Mouse (Mus musculus) layer of hippocampus, postnatal 25 days (tissue): ENCODE measurements around the gene Dsp. TPM values are rescaled to one million over a fixed set of nuclear protein-coding genes. Genes with fewer than 3 reads are reported as not detected.
A peak's percentile ranks its signal among the peaks of the same experiment; 100 is the strongest.

Experiments
- DNase-seq, 2 experiments: peaks; one replicate each; pipeline ENCODE4 v3.0.0; 2022; ENCODE audit warnings: mixed read lengths in 2 of 2, low spot score in 1 of 2; ENCODE audit errors: extremely low spot score in 1 of 2
- total RNA-seq, 2 experiments: library from RNA; stranded (reverse); gene quantifications; 2 replicates each; pipeline ENCODE4 v1.2.3; 2021

Dsp gene
- total RNA-seq, 2 experiments from 2014 or later: 11.5 to 14.2 TPM

DNA sequence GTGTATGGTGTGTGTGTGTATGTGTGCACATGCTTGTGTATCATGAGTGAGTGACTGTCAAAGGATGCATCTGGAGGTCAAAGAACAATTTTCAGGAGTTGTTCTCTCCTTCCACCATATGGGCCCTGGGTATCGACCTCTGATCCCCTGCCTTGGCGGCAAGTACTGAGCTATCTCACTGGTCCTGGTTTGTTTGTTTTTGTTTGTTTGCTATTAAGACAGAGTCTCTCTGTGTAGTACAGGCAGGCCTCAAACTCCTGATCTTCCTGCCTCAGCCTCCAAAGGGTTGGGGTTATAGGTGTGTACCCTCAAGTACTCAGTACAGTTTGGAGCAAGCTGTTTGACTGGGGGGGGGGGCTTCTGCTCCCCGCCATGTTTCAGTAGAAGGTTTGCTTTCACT, 16.0 kb downstream of the Dsp start:
- no peak for DNase-seq

DNA sequence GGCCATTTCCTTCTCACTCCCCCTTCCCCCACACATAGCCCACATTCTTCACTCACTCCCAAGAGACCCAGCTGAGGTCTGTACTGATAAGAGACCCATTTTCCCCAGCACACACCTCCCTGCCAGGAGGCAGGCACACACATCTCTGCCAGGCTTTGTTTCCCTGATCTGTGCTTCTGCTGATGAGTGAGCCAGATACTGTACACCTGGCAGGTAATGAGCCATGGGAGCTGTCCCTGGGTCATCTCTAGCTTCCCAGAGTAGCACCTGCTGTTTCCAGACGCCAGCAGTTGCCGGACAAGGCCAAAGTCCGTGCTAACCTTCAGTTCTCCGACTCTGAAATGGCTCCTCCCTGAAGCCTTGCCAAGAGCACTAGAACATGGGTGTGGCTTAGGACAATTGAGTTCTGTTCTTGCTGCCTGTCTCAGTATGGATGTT, 19.6 kb downstream of the Dsp start:
- no peak for DNase-seq

DNA sequence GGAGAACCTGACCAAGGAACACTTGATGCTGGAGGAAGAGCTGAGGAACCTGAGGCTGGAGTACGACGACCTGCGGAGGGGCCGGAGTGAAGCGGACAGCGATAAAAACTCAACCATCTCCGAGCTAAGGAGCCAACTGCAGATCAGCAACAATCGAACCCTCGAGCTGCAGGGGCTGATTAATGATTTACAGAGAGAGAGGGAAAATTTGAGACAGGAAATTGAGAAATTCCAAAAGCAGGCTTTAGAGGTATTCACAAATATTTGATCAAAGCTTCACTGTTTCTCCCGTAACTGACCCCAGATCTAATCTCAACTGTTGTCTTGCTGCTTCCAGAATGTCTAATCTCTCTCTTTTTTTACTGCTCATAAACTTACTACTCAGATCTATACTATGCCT, 42.3 kb downstream of the Dsp start:
- DNase-seq: no peak

DNA sequence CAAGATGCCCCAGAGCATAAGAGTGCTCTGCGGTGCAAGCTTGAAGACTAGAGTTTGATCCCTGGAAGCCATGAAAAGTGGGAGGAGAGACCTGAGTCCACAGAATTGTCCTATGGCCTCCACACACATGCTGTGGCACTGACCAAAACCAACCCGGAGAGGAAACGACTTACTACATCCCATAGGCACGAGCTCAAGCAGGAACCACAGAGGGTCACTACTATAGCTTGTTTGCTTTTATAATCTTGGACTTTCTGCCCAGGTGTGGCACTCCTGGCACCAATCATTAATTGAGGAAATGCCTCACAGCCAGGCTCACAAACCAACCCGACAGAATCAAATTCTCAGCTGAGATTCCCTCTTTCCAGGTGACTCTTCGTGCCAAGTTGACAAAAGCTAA, 50.3 kb downstream of the Dsp start:
- DNase-seq: no peak

DNA sequence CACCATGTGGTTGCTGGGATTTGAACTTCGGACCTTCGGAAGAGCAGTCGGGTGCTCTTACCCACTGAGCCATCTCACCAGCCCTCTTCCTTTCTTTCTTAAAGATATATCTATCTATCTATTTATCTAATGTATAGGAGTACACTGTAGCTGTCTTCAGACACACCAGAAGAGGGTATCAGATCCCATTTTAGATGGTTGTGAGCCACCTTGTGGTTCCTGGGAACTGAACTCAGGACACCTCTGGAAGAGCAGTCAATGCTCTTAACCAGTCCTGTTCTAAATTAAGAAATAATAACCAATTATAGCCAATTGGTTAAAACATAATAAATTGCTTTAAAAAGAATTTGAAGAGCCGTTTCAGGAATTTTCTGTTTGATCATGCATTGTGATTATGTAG, 53.1 kb downstream of the Dsp start:
- DNase-seq: no peak

DNA sequence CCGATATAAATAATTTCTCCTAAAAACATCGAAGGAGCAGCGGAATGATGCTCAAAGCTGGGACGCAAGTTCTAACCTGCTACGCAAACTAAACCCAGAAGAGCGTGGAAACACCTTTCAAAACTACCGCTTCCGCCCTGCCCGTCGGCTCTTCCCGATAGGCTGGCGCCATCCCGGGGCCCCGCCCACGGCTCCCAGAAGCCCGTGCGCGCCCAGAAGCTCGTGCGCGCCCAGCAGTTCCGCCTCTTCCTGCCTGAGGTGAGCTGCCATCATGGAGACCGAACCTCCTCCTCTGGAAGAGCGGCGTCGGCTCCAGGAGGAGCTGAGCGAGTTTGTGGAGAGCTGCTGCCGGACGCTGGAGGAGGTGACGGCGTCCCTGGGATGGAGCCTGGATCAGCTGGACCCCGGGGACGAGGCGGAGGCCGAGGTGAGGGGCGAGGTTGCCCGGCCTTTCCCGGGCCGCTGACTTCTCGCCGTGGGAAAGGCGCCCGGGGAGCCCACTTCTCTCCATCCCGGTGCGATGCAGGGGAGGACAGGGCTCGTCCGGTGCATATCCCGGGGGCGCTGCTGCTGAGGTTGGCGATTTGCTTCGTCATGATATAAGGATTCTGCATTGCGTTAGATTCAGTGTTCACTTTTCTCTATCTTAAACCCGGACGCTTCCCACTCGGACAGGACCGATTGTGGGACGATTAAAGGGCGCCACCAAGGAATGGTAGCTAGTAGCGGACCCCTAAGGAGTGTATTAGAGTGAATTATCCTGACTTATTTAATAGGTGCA, 53.8 kb downstream of the Dsp start, which contains the start of gene Snrnp48:
Gene Snrnp48, plus strand, starts transcription at position 237 of the 781 bp plus-strand sequence.
- DNase-seq: peak; percentile 75 to 77

DNA sequence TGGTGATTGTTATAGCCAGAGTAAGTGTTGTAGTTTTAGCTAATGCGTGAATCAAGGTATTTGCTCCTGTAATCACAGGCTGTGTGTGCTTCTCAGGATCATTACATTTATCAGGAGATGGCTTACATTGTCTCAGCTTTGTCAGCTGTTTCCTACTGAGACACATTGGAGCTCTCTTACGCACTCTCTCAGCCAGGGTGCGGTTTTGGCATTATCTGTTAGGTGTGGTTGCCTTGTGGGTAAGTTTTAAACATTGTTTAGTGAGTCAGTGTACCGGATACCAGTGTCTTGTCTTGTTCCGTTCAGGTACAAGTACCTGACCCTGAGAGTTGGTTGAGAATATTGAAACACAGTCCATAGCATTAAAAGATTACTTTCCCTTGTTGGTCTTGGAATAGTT, 60.0 kb downstream of the Dsp start:
- DNase-seq: no peak

DNA sequence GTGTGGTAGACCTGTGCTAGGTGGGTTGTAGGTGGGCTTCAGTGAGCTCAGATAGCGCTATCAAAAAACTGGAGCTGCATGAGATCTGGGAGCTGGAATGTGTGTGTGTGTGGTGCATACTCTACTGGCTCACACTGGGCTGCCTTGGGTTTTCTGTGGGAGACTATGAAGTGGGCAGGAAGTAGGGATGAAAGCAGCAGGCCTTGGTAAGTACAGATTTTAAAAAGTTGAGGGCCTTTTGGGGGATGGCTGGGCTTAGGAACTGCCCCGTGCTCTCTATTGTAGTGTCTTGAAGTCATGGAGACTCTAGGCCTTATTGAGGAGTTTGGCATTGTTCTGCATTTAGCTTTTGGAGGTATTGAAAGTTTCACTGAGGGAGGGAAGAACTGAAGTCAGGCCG, 67.6 kb downstream of the Dsp start:
- DNase-seq: no peak

DNA sequence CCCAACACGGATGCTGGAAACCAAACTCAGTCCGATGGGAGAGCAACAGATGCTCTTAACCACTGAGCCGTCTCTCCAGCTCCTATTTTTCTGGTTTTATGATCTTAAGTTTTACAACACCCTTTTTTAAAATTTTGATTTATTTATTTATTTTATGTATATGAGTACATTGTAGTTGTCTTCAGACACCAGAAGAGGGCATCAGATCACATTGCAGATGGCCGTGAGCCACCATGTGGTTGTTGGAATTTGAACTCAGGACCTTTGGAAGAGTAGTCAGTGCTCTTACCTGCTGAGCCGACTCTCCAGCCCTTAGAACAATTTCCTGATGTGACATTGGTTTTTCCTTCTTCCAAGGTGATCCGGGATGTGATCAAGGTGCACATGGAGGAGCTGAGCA, 69.2 kb downstream of the Dsp start:
- DNase-seq: no peak

DNA sequence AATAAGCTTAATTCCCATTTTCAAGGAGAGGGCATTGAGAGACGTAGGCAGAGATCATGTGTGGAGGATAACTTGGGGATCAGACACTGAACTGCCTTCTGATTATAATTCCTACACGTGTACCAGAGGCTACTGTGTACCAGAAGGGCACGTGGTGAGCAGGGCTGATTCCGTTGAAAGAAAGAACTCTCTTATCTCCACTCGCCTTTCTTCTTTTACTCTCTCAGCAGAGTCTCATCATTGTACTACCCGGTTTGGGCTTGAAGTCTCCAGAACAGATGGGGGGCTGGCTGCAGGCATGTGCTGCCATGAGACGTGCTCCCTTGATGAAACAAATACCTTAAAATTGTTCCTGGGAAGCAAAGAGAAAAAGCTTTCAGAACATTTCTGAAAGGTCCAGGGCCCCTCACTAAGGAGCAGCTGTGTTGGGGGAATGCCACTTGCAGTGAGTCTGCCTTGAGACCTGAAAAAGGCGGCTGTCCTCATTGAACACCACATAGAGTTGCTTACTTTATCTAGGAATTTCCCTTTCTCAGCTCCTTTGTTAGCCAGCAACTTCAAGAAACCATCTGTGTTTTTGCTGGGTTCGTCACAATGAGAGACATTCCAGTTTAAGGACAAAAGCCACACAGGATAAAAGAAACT, 79.2 kb downstream of the Dsp start:
- DNase-seq: no peak

DNA sequence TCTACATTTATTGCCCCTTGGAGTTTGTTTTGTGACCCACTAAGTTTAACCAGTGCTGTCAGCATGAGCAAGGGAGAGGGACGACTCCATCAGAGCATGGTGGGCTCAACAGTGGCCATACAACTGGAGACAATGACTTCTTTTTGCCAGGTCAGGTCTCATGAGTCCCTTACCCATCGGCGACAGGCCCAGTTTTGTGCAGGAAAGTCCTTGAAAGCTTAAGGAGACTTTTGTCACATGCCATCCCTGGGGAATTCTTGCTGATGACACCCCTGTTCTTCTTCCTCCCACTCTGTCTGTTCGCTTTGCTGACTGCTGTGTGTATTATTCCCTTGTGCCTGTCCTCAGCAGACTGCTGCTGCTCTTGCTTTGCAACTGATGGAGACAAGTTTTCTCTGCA, 81.3 kb downstream of the Dsp start:
- no peak for DNase-seq

DNA sequence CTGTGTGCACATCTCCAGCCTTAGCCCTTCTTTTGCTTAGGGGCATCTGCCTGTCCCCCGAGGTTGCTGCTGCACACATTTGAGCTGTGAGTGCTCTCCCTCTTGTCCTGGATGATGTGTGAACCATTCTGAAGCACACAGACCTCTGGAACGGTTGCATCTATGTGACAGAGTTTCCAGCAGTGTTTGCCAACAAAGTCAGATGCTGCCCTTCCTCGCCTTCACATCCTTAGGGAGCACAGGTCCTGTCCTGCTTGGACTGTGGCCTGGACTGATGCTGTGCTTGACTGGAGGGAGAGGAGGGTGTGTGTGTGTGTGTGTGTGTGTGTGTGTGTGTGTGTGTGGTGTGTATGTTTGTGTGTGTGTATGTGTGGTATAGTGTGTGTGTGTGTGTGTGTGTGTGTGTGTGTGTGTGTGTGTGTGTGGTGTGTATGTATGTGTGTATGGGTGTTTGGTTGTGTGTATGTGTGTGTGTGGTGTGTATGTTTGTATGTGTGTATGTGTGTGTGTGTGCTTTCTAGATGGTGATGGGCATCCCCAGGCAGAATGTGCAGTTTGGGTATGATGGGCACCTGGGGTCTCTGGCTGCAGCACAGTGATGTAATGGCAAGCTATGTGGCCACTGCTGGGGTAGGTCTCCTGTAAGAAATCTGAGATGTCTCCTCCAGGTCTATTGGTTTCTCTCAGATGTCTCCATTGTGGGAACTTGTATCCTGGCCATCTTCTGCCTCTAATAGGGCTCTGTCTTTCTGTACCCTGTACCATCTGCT, 81.9 kb downstream of the Dsp start:
- DNase-seq: no peak

DNA sequence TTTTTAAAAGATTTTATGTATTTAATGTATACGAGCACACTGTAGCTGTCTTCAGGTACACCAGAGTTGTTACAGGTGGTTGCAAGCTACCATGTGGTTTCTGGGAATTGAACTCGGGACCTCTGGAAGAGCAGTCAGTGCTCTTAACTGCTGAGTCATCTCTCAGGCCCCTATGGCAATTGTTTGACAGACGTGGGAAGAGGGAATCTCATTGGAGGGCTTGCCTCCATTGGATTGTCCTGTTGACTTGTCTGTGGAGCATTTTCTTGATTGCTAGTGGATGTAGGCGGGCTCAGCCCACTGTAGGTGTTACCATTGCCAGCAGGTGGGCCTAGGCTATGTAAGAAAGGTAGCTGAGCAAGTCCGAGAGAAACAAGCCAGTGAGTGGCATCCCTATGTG, 83.6 kb downstream of the Dsp start:
- DNase-seq: no peak

DNA sequence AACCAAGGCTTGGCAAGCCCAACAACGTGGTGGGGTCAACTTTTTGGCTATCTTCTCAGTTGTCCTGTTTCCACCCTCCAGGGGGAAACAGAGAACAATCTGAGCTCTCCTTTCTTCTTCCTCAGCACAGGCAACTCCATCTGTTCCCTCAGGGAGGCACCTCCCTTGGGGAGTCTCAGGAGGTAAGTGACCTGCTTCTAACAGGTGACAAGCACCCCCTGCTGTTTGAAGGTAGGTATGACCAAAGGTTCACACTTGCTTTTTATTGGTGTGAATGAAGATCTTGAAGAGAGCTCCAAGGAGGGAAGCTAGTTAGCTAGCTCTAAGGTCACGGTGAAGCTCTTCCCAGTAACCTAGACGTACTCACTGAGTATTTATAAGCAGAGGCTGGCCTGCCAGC, 84.3 kb downstream of the Dsp start:
- DNase-seq: no peak

DNA sequence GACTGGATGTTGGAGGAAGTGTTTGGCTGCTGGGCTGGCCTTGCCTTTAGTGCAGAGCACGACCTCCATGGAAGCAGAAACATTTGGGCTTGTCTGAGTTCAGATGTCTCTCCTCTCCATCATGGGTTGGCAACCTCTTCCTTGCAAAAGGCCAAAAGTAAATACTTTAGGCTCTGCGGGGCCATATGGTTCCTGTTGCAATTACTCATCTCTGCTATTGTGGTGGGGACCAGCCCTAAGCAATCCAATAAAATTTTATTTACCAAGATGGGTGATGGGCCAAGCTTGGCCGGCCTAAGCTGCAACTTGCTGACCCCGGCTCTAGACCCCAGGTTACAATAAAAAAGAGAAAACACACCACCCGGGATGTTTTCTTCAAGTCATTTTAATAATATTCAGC, 97.1 kb downstream of the Dsp start:
- DNase-seq: no peak

Other genes starting within 250 kb of the Dsp start
- gene Ssr1, start 157.1 kb upstream of the Dsp start, total RNA-seq: 10 to 100 TPM; 80.0 to 81.9 TPM
- 10 to 100 TPM; 17.8 to 22.9 TPM for gene Riok1, start 114.3 kb upstream of the Dsp start, total RNA-seq
- 1 to 10 TPM; 3.2 to 4.1 TPM for gene Cage1, start 114.2 kb upstream of the Dsp start, total RNA-seq
- 10 to 100 TPM; 19.0 to 25.2 TPM for gene Snrnp48, start 53.6 kb downstream of the Dsp start, total RNA-seq
- gene Bmp6, start 193.8 kb downstream of the Dsp start, total RNA-seq: 1 to 10 TPM; 3.8 to 4.3 TPM